Mouse (Mus musculus) kidney, adult 2 months (tissue): ENCODE results near the gene Scrn1.

Experiments used
- CTCF ChIP-seq: fragments of 200-500 bp; conservative IDR thresholded peaks from 2 replicates; pipeline ENCODE4 v1.5.1; 2011; ENCODE audit warnings: low read depth, mild to moderate bottlenecking, control low read depth, low read length, moderate library complexity, mixed read lengths; ENCODE audit not compliant: insufficient read depth, insufficient read length
- POLR2A ChIP-seq: fragments of 200-500 bp; IDR thresholded peaks from one replicate; pipeline ENCODE4 v1.6.1; 2011; ENCODE audit warnings: low read depth, low read length, control low read depth

- TF ChIP-seq POLR2A, result no peak
- TF ChIP-seq CTCF, result no peak
Observed at GRCm38 (mm10) chr6:54506318-54506717, 60.0 kb downstream of the Scrn1 start.
